Mouse (Mus musculus) thymus, adult 2 months (tissue): Measurements from ENCODE around the gene Rack1. TPM values are rescaled to one million over a fixed set of nuclear protein-coding genes. Genes with fewer than 3 reads are reported as not detected.
A peak's percentile ranks its signal among the peaks of the same experiment; 100 is the strongest.
"Not testable (repeated sequence)": the region's sequence is repeated elsewhere in the genome, so short reads cannot be mapped to it uniquely, and the experiment has no call there.

Experiments
- DNase-seq: peaks from one replicate; pipeline ENCODE4 v3.0.0; 2021
- H3K27ac ChIP-seq: fragments of 200-500 bp; 2 replicates; pipeline ENCODE4 v1.5.1; 2012; ENCODE audit warnings: low read length, control low read depth; ENCODE audit not compliant: control insufficient read depth, insufficient read depth
- H3K27me3 ChIP-seq: fragments of 200-500 bp; 2 replicates; pipeline ENCODE4 v1.6.1; 2012; ENCODE audit warnings: mild to moderate bottlenecking, low read length, moderate library complexity, mixed read lengths; ENCODE audit not compliant: control insufficient read depth, insufficient read depth
- H3K36me3 ChIP-seq: fragments of 200-500 bp; 2 replicates; pipeline ENCODE4 v1.6.1; 2012; ENCODE audit warnings: mild to moderate bottlenecking, low read length, moderate library complexity; ENCODE audit not compliant: control insufficient read depth, insufficient read depth
- H3K4me1 ChIP-seq: fragments of 200-500 bp; replicated peaks from 2 replicates; pipeline ENCODE4 v1.6.1; 2012; ENCODE audit warnings: low read length; ENCODE audit not compliant: control insufficient read depth, insufficient read depth
- H3K4me3 ChIP-seq: fragments of 200-500 bp; 2 replicates; pipeline ENCODE4 v1.5.1; 2012; ENCODE audit warnings: mild to moderate bottlenecking, low read length, control low read depth, moderate library complexity; ENCODE audit not compliant: control insufficient read depth, insufficient read depth
- CTCF ChIP-seq: fragments of 200-500 bp; IDR thresholded peaks from 2 replicates; pipeline ENCODE4 v1.5.1; 2012; ENCODE audit warnings: mild to moderate bottlenecking, control low read depth, low read length, moderate library complexity, borderline replicate concordance; ENCODE audit not compliant: control insufficient read depth, poor library complexity, insufficient read depth; ENCODE audit errors: extremely low read depth
- POLR2A ChIP-seq: fragments of 200-500 bp; IDR thresholded peaks from 2 replicates; pipeline ENCODE4 v1.6.1; 2012; ENCODE audit warnings: mild to moderate bottlenecking, low read length, control low read depth, moderate library complexity; ENCODE audit not compliant: control insufficient read depth, poor library complexity, insufficient read depth; ENCODE audit errors: extremely low read depth
- WGBS: fragments of 180-500 bp; shearing (Covaris S2); methylation state at CpG from one replicate; pipeline ENCODE4 v1.1.7; 2018; 5-methylcytosine and 5-hydroxymethylcytosine counted together
- polyA plus RNA-seq: library from polyadenylated mRNA; depleted of rRNA; stranded (reverse); fragments of >200 nt; gene quantifications from 2 replicates; pipeline ENCODE4 v1.2.3, GENCODE M21; 2012

Rack1 gene
- polyA plus RNA-seq, 1 experiment, result 3,990 TPM

DNA sequence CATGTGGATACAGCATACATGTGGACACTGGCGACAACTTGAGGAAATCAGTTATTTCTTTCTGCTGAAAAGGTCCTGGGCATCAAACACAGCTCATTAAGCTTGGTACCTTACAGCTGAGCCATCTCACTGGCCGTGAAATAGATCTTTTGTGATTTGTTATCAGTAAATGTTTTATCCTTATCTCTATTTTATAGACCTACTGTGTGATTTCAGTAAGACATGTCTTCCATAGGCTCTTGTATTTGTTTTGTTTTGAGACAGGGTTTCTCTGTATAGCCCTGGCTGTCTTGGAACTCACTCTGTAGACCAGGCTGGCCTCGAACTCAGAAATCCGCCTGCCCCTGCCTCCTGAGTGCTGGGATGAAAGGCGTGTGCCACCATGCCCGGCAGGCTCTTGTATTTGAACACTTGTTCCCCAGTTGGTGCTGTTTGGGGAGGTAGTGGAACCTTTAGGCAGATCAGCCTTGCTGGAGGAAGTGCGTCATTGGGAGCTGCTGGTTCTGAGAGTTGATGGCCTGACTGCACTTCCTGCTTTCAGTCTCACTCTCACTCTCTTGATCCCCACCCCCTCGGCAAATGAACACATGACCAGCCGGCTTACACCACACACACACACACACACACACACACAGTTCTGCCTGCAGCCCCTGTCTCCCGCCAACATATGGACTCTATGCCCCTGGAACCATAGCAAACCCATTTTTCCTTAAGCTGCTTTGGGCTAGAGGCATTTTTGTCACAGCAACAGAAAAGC is 12.5 kb upstream of the Rack1 start:
- DNase-seq, result peak; percentile 67
- TF ChIP-seq CTCF (no peak), POLR2A (no peak)
- Histone ChIP-seq H3K4me1 (peaks cover 3% of the 10 kb centered on the region; the same call in 1 of the 2 replicates), H3K27me3 (no peaks in the 10 kb centered on the region), H3K27ac (peak overlapping the region; percentile 66), H3K36me3 (no peaks in the 10 kb centered on the region), H3K4me3 (peak overlapping the region; percentile 36)
- 37% methylated on average over 10 of the region's 10 CpGs for WGBS

DNA sequence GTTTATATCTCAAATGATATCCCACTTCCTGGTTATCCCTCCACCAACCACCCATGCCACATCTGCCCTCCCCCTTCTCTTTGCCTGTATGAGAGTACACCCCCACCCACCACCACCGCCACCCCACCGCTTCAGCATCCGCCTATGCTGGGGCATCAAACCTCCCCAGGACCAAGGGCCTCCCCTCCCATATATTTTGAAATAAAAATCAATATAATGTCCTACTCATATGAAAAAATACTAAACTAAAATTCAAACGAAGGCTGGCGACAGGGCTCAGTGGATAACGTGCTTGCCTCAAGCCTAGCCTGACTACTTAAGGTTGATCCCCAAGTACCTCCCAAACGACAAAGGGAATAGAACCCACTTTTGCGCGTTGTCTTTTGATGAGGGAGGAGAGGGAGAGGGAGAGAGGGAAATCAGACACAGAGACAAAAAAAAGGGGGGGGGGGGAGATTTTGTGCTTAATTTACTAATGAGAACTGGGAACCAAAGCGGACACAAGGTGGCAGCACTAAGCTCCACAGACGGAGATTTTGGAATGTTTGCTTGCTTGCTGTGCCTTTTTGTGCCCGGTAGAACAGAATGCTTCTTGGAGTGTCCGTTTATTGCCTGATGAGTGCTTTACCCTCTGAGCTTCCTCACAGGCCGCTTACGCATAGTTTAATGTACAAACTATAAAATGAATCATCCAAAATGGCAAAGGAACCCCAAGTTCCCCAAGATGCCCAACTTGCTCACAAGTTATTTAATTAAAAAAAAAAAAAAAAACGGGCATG is 11.6 kb upstream of the Rack1 start:
- DNase-seq, result peak; percentile 68
- peaks cover 3% of the 10 kb centered on the region; the same call in 1 of the 2 replicates for H3K4me1 ChIP-seq
- H3K27me3 ChIP-seq, result no peaks in the 10 kb centered on the region
- H3K27ac ChIP-seq, result peak overlapping the region; percentile 57; the same call in 1 of the 2 replicates
- TF ChIP-seq CTCF, result no peak
- TF ChIP-seq POLR2A, result no peak
- 3% methylated on average over 16 of the region's 16 CpGs for WGBS
- no peaks in the 10 kb centered on the region for H3K36me3 ChIP-seq
- peak overlapping the region; percentile 49 for H3K4me3 ChIP-seq

DNA sequence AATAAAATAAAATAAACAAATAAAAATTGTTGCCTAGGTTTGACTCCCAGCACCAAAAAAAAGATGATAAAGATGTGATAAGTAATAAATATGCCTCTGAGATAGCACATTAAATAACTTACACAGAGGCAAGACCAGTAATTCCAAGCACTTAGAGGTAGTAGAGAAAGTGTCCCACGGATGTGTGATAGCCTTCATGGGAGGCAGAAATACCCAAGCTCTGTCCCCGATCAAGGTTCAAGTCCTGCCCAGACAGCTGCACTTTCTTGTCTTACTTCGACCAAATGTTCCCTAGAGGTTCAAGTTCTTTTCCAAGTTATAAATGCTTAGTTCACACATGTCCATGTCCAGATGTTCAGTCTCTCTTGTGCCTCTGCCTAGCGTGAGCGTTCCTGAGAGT is 10.9 kb upstream of the Rack1 start:
- H3K27ac ChIP-seq, result no peak overlapping the region
- WGBS, result 94% methylated on average over 5 of the region's 5 CpGs
- no peaks in the 10 kb centered on the region for H3K36me3 ChIP-seq
- H3K27me3 ChIP-seq, result no peaks in the 10 kb centered on the region
- no peak for TF ChIP-seq POLR2A
- no peak for TF ChIP-seq CTCF
- no peak overlapping the region for H3K4me3 ChIP-seq
- DNase-seq, result no peak
- H3K4me1 ChIP-seq, result peaks cover 3% of the 10 kb centered on the region; the same call in 1 of the 2 replicates

DNA sequence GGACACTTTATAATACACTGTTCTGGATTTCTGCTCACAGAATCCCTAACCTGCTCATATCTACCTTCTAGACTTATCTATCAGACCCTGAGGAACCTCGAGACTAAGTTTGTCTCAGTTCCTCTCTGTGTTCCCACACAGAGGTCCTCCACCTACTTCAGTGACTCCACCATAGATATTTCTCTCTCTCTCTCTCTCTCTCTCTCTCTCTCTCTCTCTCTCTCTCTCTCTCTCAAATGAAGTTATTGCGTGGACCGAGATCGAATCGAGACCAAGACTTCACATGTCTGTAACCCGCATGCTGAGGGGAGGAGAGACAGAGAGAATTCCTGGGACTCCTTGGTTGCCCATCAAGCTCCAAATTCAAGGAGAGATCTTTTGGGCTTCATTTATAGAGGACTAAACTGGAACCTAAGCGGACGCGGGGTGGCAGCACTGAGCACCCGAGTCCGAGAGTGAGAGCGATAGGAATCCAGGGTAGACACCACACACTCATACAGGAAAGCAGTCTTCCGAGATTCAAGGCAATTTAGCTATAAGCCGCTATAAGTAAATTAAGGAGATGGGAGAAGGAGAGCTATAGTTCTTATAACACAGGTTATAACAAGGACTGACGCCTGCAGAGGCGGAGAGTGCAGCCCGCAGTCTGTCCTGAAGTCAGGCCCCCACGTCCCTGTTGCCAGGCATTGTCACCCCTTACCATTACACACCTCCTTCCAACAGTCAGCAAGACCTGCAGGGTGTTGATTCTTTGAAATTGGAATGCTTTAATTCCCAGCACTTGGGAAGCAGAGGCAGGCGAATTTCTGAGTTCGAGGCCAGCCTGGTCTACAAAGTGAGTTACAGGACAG is 9.9 kb upstream of the Rack1 start:
- Histone ChIP-seq H3K4me1 (peaks cover 3% of the 10 kb centered on the region; the same call in 1 of the 2 replicates), H3K27ac (no peak overlapping the region), H3K27me3 (no peaks in the 10 kb centered on the region), H3K4me3 (no peak overlapping the region), H3K36me3 (no peaks in the 10 kb centered on the region)
- peak; percentile 83 for DNase-seq
- WGBS, result 29% methylated on average over 20 of the region's 20 CpGs
- no peak for TF ChIP-seq POLR2A
- peak; percentile 74; the same call in 1 of the 2 replicates for TF ChIP-seq CTCF

DNA sequence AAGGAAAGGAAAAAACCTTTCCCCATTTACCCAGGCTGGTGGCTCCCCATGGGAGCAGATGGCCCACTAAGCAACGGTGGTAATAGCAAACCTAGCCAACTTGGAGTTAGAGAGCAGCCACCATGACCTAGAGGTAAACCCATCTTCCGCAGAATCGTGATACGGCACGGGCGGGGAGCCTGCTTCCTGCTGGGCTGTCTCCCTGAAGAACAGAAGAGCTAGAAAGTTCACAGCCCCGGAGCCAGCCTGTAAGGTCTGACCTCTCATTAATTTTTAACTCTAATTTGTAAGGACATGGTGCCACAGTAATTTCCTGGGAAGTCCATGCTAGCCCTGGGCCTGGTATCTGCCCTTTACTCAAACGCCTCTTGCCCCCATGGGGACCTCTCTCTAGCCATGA is 9.2 kb upstream of the Rack1 start:
- no peak for DNase-seq
- no peak for TF ChIP-seq POLR2A
- TF ChIP-seq CTCF, result no peak

DNA sequence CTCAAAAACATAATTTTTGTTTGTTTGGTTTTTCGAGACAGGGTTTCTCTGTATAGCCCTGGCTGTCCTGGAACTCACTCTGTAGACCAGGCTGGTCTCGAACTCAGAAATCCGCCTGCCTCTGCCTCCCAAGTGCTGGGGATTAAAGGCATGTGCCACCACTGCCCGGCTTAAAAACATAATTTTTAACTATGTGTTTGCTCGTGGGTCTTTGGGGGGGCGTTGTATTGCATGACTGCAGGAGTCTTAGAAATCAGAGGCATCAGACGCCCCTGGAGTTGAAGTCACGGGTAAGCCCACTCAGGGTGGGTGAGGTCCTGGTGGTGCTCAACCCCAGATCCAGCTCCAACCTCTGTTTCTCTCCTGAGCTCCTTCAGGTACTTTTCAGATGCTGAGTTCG is 8.2 kb upstream of the Rack1 start:
- 92% methylated on average over 9 of the region's 9 CpGs for WGBS
- H3K27me3 ChIP-seq, H3K36me3 ChIP-seq, H3K4me1 ChIP-seq, DNase-seq, H3K4me3 ChIP-seq, H3K27ac ChIP-seq: not testable (repeated sequence)

More for the DNA sequence above, 9.2 kb upstream of the Rack1 start:
- Histone ChIP-seq H3K4me1 (peaks cover 3% of the 10 kb centered on the region; the same call in 1 of the 2 replicates), H3K4me3 (no peak overlapping the region), H3K27me3 (no peaks in the 10 kb centered on the region), H3K27ac (no peak overlapping the region), H3K36me3 (no peaks in the 10 kb centered on the region)
- WGBS, result 85% methylated on average over 8 of the region's 8 CpGs
